Mouse (Mus musculus): ENCODE results near the gene Gpi1. TPM values are rescaled to one million over a fixed set of nuclear protein-coding genes. Genes with fewer than 3 reads are reported as not detected.

Gene Gpi1
- polyA plus RNA-seq, 1 experiment from 2014 or later = 824 TPM

DNA sequence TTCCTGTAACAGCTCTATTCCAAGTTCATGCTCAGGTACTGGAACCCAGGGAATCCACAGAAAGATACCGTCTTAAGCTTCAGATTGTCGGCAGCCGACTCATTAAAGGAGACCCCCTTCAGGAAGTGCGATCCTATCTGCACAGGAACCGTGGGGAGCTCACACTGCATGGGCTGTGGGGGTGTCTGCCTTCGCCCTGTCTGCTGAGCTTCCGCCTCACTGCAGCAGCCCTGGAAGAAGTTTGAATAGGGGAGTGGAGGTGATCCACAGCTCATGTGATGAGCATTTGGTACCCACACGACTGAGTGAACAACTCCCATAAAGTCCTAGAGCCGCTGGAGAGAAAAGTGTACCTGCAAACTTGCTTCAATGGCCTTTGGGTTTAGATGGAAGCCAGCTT, 27.1 kb upstream of the Gpi1 start:
- H3K4me2 ChIP-seq = no peak overlapping the region
- peaks cover 29% of the 10 kb centered on the region for H3K36me3 ChIP-seq (ENCODE audit: control insufficient read depth, insufficient read depth, low read length)
- no peak overlapping the region for H3K4me3 ChIP-seq (ENCODE audit: low read depth, low read length)
- H3K27ac ChIP-seq (ENCODE audit: low read depth, low read length) = no peak overlapping the region
- ATAC-seq (replicated peaks; ENCODE audit: insufficient number of reproducible peaks, low FRiP score, low TSS enrichment) = no peak
- H3K9me3 ChIP-seq (replicated peaks; ENCODE audit: control insufficient read depth, low read length) = no peaks in the 10 kb centered on the region
- WGBS (ENCODE audit: insufficient replicate concordance) = 77% methylated on average over 9 of the region's 9 CpGs
- no peaks in the 10 kb centered on the region for H3K4me1 ChIP-seq (ENCODE audit: control insufficient read depth, insufficient read depth, low read length)
- H3K27me3 ChIP-seq (ENCODE audit: control insufficient read depth, insufficient read depth, low read length) = no peaks in the 10 kb centered on the region
- no peak overlapping the region for H3K9ac ChIP-seq (ENCODE audit: low read depth, low read length)

DNA sequence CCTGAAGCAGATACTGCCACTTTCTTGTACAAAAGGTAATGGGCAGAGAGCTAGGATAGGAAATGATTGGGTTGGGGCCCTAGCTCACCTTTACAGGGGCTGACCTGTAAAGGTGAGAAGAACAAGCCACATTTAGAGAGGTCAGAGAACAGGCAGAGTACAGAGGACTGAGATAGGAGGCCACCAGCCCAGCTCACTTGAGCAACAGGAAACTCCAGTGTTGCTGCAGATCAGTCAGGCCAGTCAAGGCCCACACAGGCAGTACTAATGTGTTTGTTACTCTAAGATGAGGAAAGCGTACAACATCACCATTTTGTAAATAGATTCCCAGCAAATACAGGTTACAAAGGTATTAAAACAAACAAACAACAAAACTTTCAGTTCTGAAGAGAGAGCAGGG, 25.8 kb upstream of the Gpi1 start:
- no peak for ATAC-seq (replicated peaks; ENCODE audit: insufficient number of reproducible peaks, low FRiP score, low TSS enrichment)
- no peaks in the 10 kb centered on the region for H3K9me3 ChIP-seq (replicated peaks; ENCODE audit: control insufficient read depth, low read length)
- H3K27ac ChIP-seq (ENCODE audit: low read depth, low read length) = no peak overlapping the region
- H3K4me3 ChIP-seq (ENCODE audit: low read depth, low read length) = no peak overlapping the region
- WGBS (ENCODE audit: insufficient replicate concordance) = 86% methylated on average over 1 of the region's 1 CpGs
- H3K27me3 ChIP-seq (ENCODE audit: control insufficient read depth, insufficient read depth, low read length) = no peaks in the 10 kb centered on the region
- H3K9ac ChIP-seq (ENCODE audit: low read depth, low read length) = no peak overlapping the region
- H3K4me2 ChIP-seq = no peak overlapping the region
- H3K4me1 ChIP-seq (ENCODE audit: control insufficient read depth, insufficient read depth, low read length) = no peaks in the 10 kb centered on the region
- H3K36me3 ChIP-seq (ENCODE audit: control insufficient read depth, insufficient read depth, low read length) = peaks cover 22% of the 10 kb centered on the region

DNA sequence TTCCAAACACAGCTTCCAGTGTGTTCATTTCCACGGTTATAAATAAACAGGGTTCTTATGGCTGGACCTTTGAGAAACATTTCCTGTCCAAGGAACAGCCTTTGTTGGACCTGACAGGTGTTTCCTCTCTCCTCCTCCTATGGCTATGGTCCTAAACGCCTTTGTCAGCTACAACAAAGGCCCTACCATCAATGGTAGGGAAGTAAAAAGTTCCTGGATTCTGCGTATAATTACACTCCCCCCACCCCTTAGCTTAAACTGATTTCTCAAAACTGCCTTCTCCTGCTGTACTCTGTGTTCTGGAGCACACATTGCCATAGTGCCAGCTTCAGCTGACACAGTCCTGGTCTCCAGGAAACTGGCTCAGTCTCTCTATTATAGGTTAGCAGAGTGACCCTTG, 25.0 kb upstream of the Gpi1 start:
- Histone ChIP-seq H3K4me3 (ENCODE audit: low read depth, low read length) (no peak overlapping the region), H3K9me3 (replicated peaks; ENCODE audit: control insufficient read depth, low read length) (no peaks in the 10 kb centered on the region), H3K36me3 (ENCODE audit: control insufficient read depth, insufficient read depth, low read length) (peaks cover 28% of the 10 kb centered on the region), H3K4me1 (ENCODE audit: control insufficient read depth, insufficient read depth, low read length) (no peaks in the 10 kb centered on the region), H3K9ac (ENCODE audit: low read depth, low read length) (no peak overlapping the region), H3K27me3 (ENCODE audit: control insufficient read depth, insufficient read depth, low read length) (no peaks in the 10 kb centered on the region), H3K27ac (ENCODE audit: low read depth, low read length) (0 out of 2 replicates have a peak overlapping the region, but pooled peaks have one; percentile 6), H3K4me2 (no peak overlapping the region)
- ATAC-seq (replicated peaks; ENCODE audit: insufficient number of reproducible peaks, low FRiP score, low TSS enrichment) = no peak
- WGBS (ENCODE audit: insufficient replicate concordance) = 73% methylated on average over 3 of the region's 3 CpGs

DNA sequence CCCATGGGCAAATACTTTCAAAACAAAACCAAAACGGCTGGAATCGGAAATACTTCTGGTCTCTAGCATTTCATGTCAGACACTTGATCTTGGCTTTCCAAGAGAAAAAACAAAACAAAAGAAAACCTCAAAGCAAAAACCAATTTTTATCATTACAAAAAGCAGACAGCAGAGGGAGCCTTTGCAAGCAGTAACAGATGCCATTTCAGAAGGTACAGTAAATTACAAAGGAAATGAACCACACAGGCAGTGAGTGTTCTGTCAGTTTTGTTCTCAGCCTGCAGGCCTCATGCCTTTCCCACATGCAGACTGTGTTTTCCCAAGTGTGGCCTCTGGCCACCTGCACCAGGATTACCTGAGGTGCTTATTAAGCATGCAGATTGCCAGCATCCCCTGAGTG, 21.9 kb upstream of the Gpi1 start:
- WGBS (ENCODE audit: insufficient replicate concordance) = 83% methylated on average over 2 of the region's 2 CpGs

DNA sequence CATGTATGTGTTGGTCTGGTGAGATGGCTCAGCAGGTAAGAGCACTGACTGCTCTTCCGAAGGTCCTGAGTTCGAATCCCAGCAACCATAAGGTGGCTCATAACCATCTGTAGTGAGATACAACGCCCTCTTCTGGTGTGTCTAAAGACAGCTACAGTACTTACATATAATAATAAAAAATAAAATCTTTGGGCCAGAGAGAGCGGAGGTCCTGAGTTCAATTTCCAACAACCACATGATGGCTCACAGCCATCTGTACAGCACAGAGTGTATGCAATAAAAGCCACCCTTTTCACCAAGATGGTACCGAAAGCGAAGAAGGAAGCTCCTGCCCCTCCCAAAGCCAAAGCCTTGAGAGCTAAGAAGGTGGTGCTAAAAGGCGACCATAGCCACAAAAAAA, 20.6 kb upstream of the Gpi1 start, which contains the start of gene Gm6096:
Gm6096 (plus strand) TSS at position 301 of the 400 bp plus-strand sequence.
- Histone ChIP-seq H3K4me3 (ENCODE audit: low read depth, low read length) (no peak within 1 kb of the TSS), H3K9ac (ENCODE audit: low read depth, low read length) (no peak within 1 kb of the TSS), H3K4me1 (ENCODE audit: control insufficient read depth, insufficient read depth, low read length) (no peaks in the 10 kb centered on the region), H3K36me3 (ENCODE audit: control insufficient read depth, insufficient read depth, low read length) (peaks cover 29% of the 10 kb centered on the region), H3K9me3 (replicated peaks; ENCODE audit: control insufficient read depth, low read length) (no peaks in the 10 kb centered on the region), H3K4me2 (no peak within 1 kb of the TSS), H3K27ac (ENCODE audit: low read depth, low read length) (no peak within 1 kb of the TSS), H3K27me3 (ENCODE audit: control insufficient read depth, insufficient read depth, low read length) (no peaks in the 10 kb centered on the region)
- ATAC-seq (replicated peaks; ENCODE audit: insufficient number of reproducible peaks, low FRiP score, low TSS enrichment) = no peak
- WGBS (ENCODE audit: insufficient replicate concordance) = 92% methylated on average over 7 of the region's 7 CpGs

More for the DNA sequence above, 21.9 kb upstream of the Gpi1 start:
- Histone ChIP-seq H3K27ac (ENCODE audit: low read depth, low read length) (no peak overlapping the region), H3K36me3 (ENCODE audit: control insufficient read depth, insufficient read depth, low read length) (peaks cover 29% of the 10 kb centered on the region), H3K27me3 (ENCODE audit: control insufficient read depth, insufficient read depth, low read length) (no peaks in the 10 kb centered on the region), H3K4me1 (ENCODE audit: control insufficient read depth, insufficient read depth, low read length) (no peaks in the 10 kb centered on the region), H3K9me3 (replicated peaks; ENCODE audit: control insufficient read depth, low read length) (no peaks in the 10 kb centered on the region), H3K9ac (ENCODE audit: low read depth, low read length) (no peak overlapping the region), H3K4me2 (no peak overlapping the region), H3K4me3 (ENCODE audit: low read depth, low read length) (no peak overlapping the region)
- ATAC-seq (replicated peaks; ENCODE audit: insufficient number of reproducible peaks, low FRiP score, low TSS enrichment) = no peak

DNA sequence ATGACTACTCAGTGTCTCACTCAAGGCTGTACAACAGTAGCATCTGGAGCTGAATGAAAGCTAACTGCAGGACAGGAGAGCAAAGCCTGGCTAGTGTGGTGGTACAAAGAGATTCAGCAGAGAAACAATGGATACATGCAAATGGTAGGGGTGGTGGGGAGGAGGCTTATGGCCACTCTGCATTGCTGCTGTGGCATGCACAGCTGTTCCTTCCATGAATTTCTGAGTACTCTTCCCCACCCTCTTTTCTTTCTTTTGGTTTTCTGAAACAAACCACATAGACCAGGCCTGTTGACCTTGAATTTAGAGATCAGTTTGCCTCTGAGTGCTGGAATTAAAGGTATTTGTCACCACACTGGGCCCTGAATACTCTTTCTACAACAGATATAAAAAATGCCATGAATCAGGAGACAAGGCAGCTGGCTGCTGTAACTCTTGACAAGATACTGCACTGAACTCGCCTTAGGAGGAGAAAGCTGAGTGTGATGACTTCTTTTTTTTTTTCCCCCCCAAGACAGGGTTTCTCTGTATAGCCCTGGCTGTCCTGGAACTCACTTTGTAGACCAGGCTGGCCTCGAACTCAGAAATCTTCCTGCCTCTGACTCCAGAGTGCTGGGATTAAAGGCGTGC, 16.8 kb upstream of the Gpi1 start:
- no peak for ATAC-seq (replicated peaks; ENCODE audit: insufficient number of reproducible peaks, low FRiP score, low TSS enrichment)
- no peaks in the 10 kb centered on the region for H3K4me1 ChIP-seq (ENCODE audit: control insufficient read depth, insufficient read depth, low read length)
- no peak overlapping the region for H3K4me2 ChIP-seq
- peaks cover 27% of the 10 kb centered on the region for H3K36me3 ChIP-seq (ENCODE audit: control insufficient read depth, insufficient read depth, low read length)
- no peak overlapping the region for H3K4me3 ChIP-seq (ENCODE audit: low read depth, low read length)
- H3K9me3 ChIP-seq (replicated peaks; ENCODE audit: control insufficient read depth, low read length) = no peaks in the 10 kb centered on the region
- no peak overlapping the region for H3K27ac ChIP-seq (ENCODE audit: low read depth, low read length)
- no peak overlapping the region for H3K9ac ChIP-seq (ENCODE audit: low read depth, low read length)
- WGBS (ENCODE audit: insufficient replicate concordance) = 85% methylated on average over 3 of the region's 3 CpGs
- H3K27me3 ChIP-seq (ENCODE audit: control insufficient read depth, insufficient read depth, low read length) = no peaks in the 10 kb centered on the region

DNA sequence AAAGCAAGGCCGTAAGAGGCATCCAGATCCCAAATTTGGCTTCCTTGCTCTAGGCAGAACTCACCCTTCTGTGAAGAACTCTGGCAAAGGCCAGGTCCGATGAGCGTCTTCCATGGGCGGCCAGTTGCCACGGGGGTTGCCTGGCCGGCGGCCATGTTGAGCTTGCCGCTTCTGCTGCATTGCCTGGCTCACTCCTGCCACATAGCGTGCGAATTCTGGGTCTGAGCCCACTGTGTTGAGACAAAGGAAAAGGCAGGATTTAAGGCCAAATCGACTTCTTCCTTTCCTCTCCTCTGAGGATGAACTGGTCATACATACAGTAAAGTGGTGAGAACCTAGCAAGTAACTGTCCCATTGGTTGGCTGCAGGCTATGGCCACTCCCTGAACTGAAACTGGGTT, 12.0 kb upstream of the Gpi1 start:
- ATAC-seq (replicated peaks; ENCODE audit: insufficient number of reproducible peaks, low FRiP score, low TSS enrichment) = no peak
- Histone ChIP-seq H3K27me3 (ENCODE audit: control insufficient read depth, insufficient read depth, low read length) (no peaks in the 10 kb centered on the region), H3K9me3 (replicated peaks; ENCODE audit: control insufficient read depth, low read length) (no peaks in the 10 kb centered on the region), H3K27ac (ENCODE audit: low read depth, low read length) (no peak overlapping the region), H3K4me3 (ENCODE audit: low read depth, low read length) (no peak overlapping the region), H3K4me1 (ENCODE audit: control insufficient read depth, insufficient read depth, low read length) (no peaks in the 10 kb centered on the region), H3K9ac (ENCODE audit: low read depth, low read length) (no peak overlapping the region), H3K4me2 (no peak overlapping the region), H3K36me3 (ENCODE audit: control insufficient read depth, insufficient read depth, low read length) (peaks cover 30% of the 10 kb centered on the region)
- 95% methylated on average over 11 of the region's 11 CpGs for WGBS (ENCODE audit: insufficient replicate concordance)

DNA sequence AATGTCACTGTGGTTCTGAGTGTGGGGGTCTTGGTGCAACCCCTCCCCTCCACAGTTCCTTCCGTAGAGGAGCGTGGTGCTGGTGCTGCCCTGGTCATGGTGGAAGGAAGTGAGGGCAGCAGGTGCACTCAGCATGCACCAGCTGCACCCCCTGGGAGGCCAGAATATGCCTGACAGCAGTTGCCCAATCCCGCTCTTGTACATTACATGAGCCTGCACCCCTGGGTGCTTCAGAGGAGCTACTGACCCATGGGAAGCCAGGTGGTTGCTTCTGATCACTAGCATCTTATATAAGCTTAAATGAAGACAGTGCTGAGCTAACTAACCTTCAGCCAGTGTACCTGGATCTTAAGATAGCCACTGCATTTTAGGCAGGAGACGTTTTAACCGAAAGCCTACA, 8.0 kb upstream of the Gpi1 start:
- Histone ChIP-seq H3K4me2 (no peak overlapping the region), H3K36me3 (ENCODE audit: control insufficient read depth, insufficient read depth, low read length) (peaks cover 29% of the 10 kb centered on the region), H3K27ac (ENCODE audit: low read depth, low read length) (no peak overlapping the region), H3K27me3 (ENCODE audit: control insufficient read depth, insufficient read depth, low read length) (no peaks in the 10 kb centered on the region), H3K9me3 (replicated peaks; ENCODE audit: control insufficient read depth, low read length) (no peaks in the 10 kb centered on the region), H3K9ac (ENCODE audit: low read depth, low read length) (no peak overlapping the region), H3K4me3 (ENCODE audit: low read depth, low read length) (no peak overlapping the region), H3K4me1 (ENCODE audit: control insufficient read depth, insufficient read depth, low read length) (peaks cover 3% of the 10 kb centered on the region)
- no peak for ATAC-seq (replicated peaks; ENCODE audit: insufficient number of reproducible peaks, low FRiP score, low TSS enrichment)
- WGBS (ENCODE audit: insufficient replicate concordance) = 91% methylated on average over 5 of the region's 5 CpGs

DNA sequence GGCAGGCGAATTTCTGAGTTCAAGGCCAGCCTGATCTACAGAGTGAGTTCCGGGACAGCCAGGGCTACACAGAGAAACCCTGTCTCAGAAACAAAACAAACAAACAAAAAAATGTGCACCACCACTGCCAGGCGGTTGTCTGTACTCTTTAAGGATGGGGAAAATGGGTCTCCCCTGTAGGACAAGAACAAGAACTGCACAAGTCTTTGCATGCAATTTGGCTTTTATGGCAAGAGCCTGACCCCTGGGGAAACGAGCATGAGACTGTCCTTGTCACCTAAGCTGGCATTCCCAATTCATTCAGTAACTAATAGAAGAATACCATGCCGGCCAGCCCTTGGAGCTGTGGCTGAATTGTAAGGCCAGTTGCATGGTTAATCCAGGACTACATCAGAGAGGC, 5.5 kb upstream of the Gpi1 start:
- 83% methylated on average over 5 of the region's 5 CpGs for WGBS (ENCODE audit: insufficient replicate concordance)
- ATAC-seq (replicated peaks; ENCODE audit: insufficient number of reproducible peaks, low FRiP score, low TSS enrichment) = no peak
- Histone ChIP-seq H3K4me2 (no peak overlapping the region), H3K4me1 (ENCODE audit: control insufficient read depth, insufficient read depth, low read length) (peaks cover 12% of the 10 kb centered on the region), H3K4me3 (ENCODE audit: low read depth, low read length) (no peak overlapping the region), H3K9ac (ENCODE audit: low read depth, low read length) (no peak overlapping the region), H3K36me3 (ENCODE audit: control insufficient read depth, insufficient read depth, low read length) (peaks cover 29% of the 10 kb centered on the region), H3K27me3 (ENCODE audit: control insufficient read depth, insufficient read depth, low read length) (no peaks in the 10 kb centered on the region), H3K9me3 (replicated peaks; ENCODE audit: control insufficient read depth, low read length) (no peaks in the 10 kb centered on the region), H3K27ac (ENCODE audit: low read depth, low read length) (no peak overlapping the region)

Data from heart, embryonic 11.5 days (tissue).